Mouse (Mus musculus): ENCODE measurements at regions not wholly inside any gene's neighbourhood (a gene's known extent, or its start where the extent isn't known, plus 50 kb on each side); places are given as distances from the start of the nearest gene placed in this dataset.
A peak's percentile ranks its signal among the peaks of the same experiment; 100 is the strongest.
"Not testable (repeated sequence)": the region's sequence is repeated elsewhere in the genome, so short reads cannot be mapped to it uniquely, and the experiment has no call there.

- Histone ChIP-seq H3K9ac (no peak overlapping the region), H3K9me3 (ENCODE audit: low read length) (no peaks in the 10 kb centered on the region; the same call in 1 of the 2 replicates), H3K4me2 (ENCODE audit: low read depth) (no peak overlapping the region), H3K27ac (ENCODE audit: low read depth, low read length) (no peak overlapping the region), H3K27me3 (ENCODE audit: insufficient read depth, low read length) (no peaks in the 10 kb centered on the region), H3K36me3 (ENCODE audit: insufficient read depth) (no peaks in the 10 kb centered on the region), H3K4me3 (ENCODE audit: low read depth, low read length) (no peak overlapping the region), H3K4me1 (ENCODE audit: insufficient read depth) (no peaks in the 10 kb centered on the region)
- ATAC-seq (peak; percentile 85), DNase-seq (peak; percentile 64)
- TF ChIP-seq CTCF (IDR thresholded peaks at IDR 0.05; ENCODE audit: low read depth): no peak
- 65% methylated on average over 2 of the region's 2 CpGs for WGBS
Measured at GRCm38 (mm10) chr16:22327386-22327785, 61.6 kb upstream of the Tra2b start.

GRCm38 (mm10) chr16:22325161-22325560, 59.4 kb upstream of the Tra2b start:
- H3K4me1 ChIP-seq (ENCODE audit: insufficient read depth); H3K4me3 ChIP-seq (ENCODE audit: low read depth, low read length); H3K4me2 ChIP-seq (ENCODE audit: low read depth); H3K27ac ChIP-seq (ENCODE audit: low read depth, low read length); H3K9ac ChIP-seq; H3K36me3 ChIP-seq (ENCODE audit: insufficient read depth); H3K27me3 ChIP-seq (ENCODE audit: insufficient read depth, low read length); DNase-seq; ATAC-seq; H3K9me3 ChIP-seq (ENCODE audit: low read length): not testable (repeated sequence)
- WGBS: 49% methylated on average over 5 of the region's 5 CpGs

GRCm38 (mm10) chr16:22316251-22316711, 50.5 kb upstream of the Tra2b start:
- H3K9ac ChIP-seq: no peak overlapping the region
- peak; percentile 61 for DNase-seq
- no peaks in the 10 kb centered on the region for H3K9me3 ChIP-seq (ENCODE audit: low read length)
- no peak overlapping the region for H3K4me2 ChIP-seq (ENCODE audit: low read depth)
- H3K27ac ChIP-seq (ENCODE audit: low read depth, low read length): no peak overlapping the region
- WGBS: 51% methylated on average over 8 of the region's 8 CpGs
- ATAC-seq: peak; percentile 83
- no peaks in the 10 kb centered on the region for H3K4me1 ChIP-seq (ENCODE audit: insufficient read depth)
- TF ChIP-seq CTCF (IDR thresholded peaks at IDR 0.05; ENCODE audit: low read depth): no peak
- no peak overlapping the region for H3K4me3 ChIP-seq (ENCODE audit: low read depth, low read length)
- no peaks in the 10 kb centered on the region for H3K36me3 ChIP-seq (ENCODE audit: insufficient read depth)
- H3K27me3 ChIP-seq (ENCODE audit: insufficient read depth, low read length): no peaks in the 10 kb centered on the region

Measured in forebrain, postnatal 0 days (tissue).